8 mouse cellular contexts compared by ENCODE assay signal in genomic region chr13:34650371-34650770, GRCm38 (mm10). TPM values are rescaled to one million over a fixed set of nuclear protein-coding genes. Genes with fewer than 3 reads are reported as not detected.
DNase-seq lines count a peak whose midpoint lies in the region; ATAC-seq and TF ChIP-seq lines count a peak whose summit lies in the region.

No protein-coding gene starts in this region.

- peaks cover 7% of the 10 kb centered on the region; the same call in 1 of the 2 replicates for H3K4me1 ChIP-seq in lung, embryonic 14.5 days (ENCODE audit: insufficient read depth)
- H3K4me1 ChIP-seq in heart, embryonic 10.5 days = peaks cover 39% of the 10 kb centered on the region
- H3K4me1 ChIP-seq in liver, embryonic 11.5 days (replicated peaks; ENCODE audit: control insufficient read depth, insufficient read depth, low read length) = peaks cover 4% of the 10 kb centered on the region; the same call in 1 of the 2 replicates

- no peaks in the 10 kb centered on the region for H3K36me3 ChIP-seq in lung, embryonic 14.5 days (ENCODE audit: insufficient read depth)
- no peaks in the 10 kb centered on the region for H3K36me3 ChIP-seq in heart, embryonic 10.5 days
- no peaks in the 10 kb centered on the region for H3K36me3 ChIP-seq in liver, embryonic 11.5 days (ENCODE audit: control insufficient read depth, insufficient read depth, low read length)
- peaks cover 2% of the 10 kb centered on the region for H3K36me3 ChIP-seq in splenic B cell, adult 2 months (ENCODE audit: control insufficient read depth, insufficient read depth, low read length, poor library complexity, severe bottlenecking)

- WGBS in lung, embryonic 14.5 days = 59% methylated on average over 6 of the region's 6 CpGs
- 57% methylated on average over 6 of the region's 6 CpGs for WGBS in heart, embryonic 10.5 days
- 54% methylated on average over 6 of the region's 6 CpGs for WGBS in liver, embryonic 11.5 days

- TF ChIP-seq CTCF in lung, embryonic 14.5 days (IDR thresholded peaks at IDR 0.05; ENCODE audit: low read depth) = no peak

- DNase-seq in lung, embryonic 14.5 days = no peak
- DNase-seq in lung, postnatal 4 days = no peak
- no peak for DNase-seq in heart, embryonic 10.5 days (ENCODE audit: low spot score)
- no peak for DNase-seq in liver, embryonic 11.5 days (ENCODE audit: low spot score)
- peak; percentile 48 for DNase-seq in splenic B cell, adult 2 months (ENCODE audit: low read depth, low spot score)
- DNase-seq in gastrocnemius, postnatal 25 days = no peak
- DNase-seq in cerebellum, postnatal 10 days = no peak

- ATAC-seq in lung, embryonic 14.5 days (ENCODE audit: insufficient read depth) = no peak
- no peak for ATAC-seq in liver, embryonic 11.5 days (replicated peaks; ENCODE audit: low FRiP score)
- no peak for ATAC-seq in activated CD4-positive, CD25-positive, alpha-beta regulatory T cell, adult 4 months

- H3K9ac ChIP-seq in lung, embryonic 14.5 days = no peak overlapping the region
- H3K9ac ChIP-seq in liver, embryonic 11.5 days (ENCODE audit: low read depth, low read length) = no peak overlapping the region

- no peak overlapping the region for H3K27ac ChIP-seq in lung, embryonic 14.5 days (ENCODE audit: low read depth)
- H3K27ac ChIP-seq in heart, embryonic 10.5 days = no peak overlapping the region
- no peak overlapping the region for H3K27ac ChIP-seq in liver, embryonic 11.5 days (ENCODE audit: low read depth, low read length)

- H3K4me2 ChIP-seq in lung, embryonic 14.5 days = peak overlapping the region; percentile 87
- H3K4me2 ChIP-seq in liver, embryonic 11.5 days = peak overlapping the region; percentile 81

- H3K27me3 ChIP-seq in lung, embryonic 14.5 days (ENCODE audit: insufficient read depth, low read length) = peaks cover 13% of the 10 kb centered on the region; the same call in 1 of the 2 replicates
- H3K27me3 ChIP-seq in heart, embryonic 10.5 days (ENCODE audit: insufficient read depth, poor library complexity, severe bottlenecking) = peaks cover 30% of the 10 kb centered on the region
- H3K27me3 ChIP-seq in liver, embryonic 11.5 days (replicated peaks; ENCODE audit: control insufficient read depth, insufficient read depth, low read length) = peaks cover 46% of the 10 kb centered on the region
- H3K27me3 ChIP-seq in splenic B cell, adult 2 months (ENCODE audit: control insufficient read depth, insufficient read depth, low read length, poor library complexity, severe bottlenecking) = no peaks in the 10 kb centered on the region

- peak overlapping the region; percentile 56 for H3K4me3 ChIP-seq in lung, embryonic 14.5 days (ENCODE audit: low read depth, low read length)
- H3K4me3 ChIP-seq in heart, embryonic 10.5 days = peak overlapping the region; percentile 78
- H3K4me3 ChIP-seq in liver, embryonic 11.5 days (ENCODE audit: low read depth, low read length) = peak overlapping the region; percentile 62

- no peaks in the 10 kb centered on the region for H3K9me3 ChIP-seq in lung, embryonic 14.5 days (ENCODE audit: low read depth, low read length)
- H3K9me3 ChIP-seq in heart, embryonic 10.5 days = no peaks in the 10 kb centered on the region
- H3K9me3 ChIP-seq in liver, embryonic 11.5 days (ENCODE audit: control insufficient read depth, low read length) = no peaks in the 10 kb centered on the region

RNA-seq across cellular contexts. Expression of gene Pxdc1, which starts 2.9 kb away (rescaled TPM):
- 4.9 and 7.9 TPM in 2 replicates for polyA plus RNA-seq in lung, embryonic 14.5 days (2014; fragmentation: Nextera tagmentation; extraction: Ambion mirVana)
- polyA plus RNA-seq in heart, embryonic 10.5 days (2016; fragmentation: Nextera tagmentation; extraction: Ambion mirVana) = 11.2 and 11.7 TPM in 2 replicates
- 11.7 and 13.1 TPM in 2 replicates for polyA plus RNA-seq in liver, embryonic 11.5 days (2014; fragmentation: Nextera tagmentation; extraction: Ambion mirVana)
- total RNA-seq in gastrocnemius, postnatal 25 days (2021) = 1 to 10 TPM; 4.6 TPM
- under 1 TPM; 0.58 to 0.93 TPM for polyA plus RNA-seq in activated CD4-positive, CD25-positive, alpha-beta regulatory T cell, adult 4 months (2017; shearing (Covaris generic))
